8 mouse cellular contexts compared by ENCODE assay signal in the genomic region with DNA sequence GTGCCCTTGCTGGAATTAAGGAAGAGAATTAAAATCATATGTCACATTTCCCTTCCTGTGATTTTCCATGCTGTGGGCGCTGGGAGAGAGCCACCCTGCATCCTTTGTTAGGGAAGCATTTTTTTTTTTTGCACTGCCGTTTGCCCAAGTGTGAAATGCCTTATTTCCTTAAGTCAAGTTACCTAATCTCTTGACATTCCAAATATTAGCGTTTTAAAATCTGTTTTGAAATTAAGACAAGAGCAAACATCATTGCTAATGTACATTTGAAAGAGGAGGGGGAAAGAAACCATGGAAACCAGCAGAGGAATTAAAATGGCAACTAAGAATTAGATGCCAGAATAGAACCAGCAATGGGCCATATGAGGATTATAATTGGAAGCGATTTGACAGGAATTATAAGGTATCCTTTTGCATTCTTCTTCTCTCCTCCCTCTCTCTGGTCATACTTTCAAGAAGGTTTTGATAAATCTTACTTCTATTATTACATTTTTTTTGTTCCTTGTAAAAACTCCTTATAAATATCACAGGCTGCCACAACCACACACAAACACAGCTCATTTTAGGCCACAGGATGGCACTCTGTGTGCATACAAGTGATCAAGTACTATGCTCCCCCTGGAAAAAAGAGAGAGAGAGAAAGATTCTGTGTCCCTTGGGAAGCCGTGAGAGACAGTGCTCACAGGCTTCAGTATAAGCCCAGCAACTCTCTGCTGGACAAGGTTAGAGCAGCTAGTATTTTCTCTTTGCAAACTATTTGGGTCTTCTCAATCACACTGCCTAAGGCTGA.
DNase-seq lines count a peak whose midpoint lies in the region; ATAC-seq and TF ChIP-seq lines count a peak whose summit lies in the region.
"Had no signal": no experiment of that assay in that cellular context is flagged by ENCODE, and none has a peak within 500 bp of the region (broad histone marks: within the 10 kb centered on the region; RNA-seq: fewer than 3 reads in every experiment).

No protein-coding gene starts in this region.

- TF ChIP-seq CTCF in kidney, postnatal 0 days (IDR thresholded peaks at IDR 0.05; ENCODE audit: low read depth) = peak; percentile 69
- TF ChIP-seq CTCF in kidney, adult 2 months (conservative IDR thresholded peaks at IDR 0.05; ENCODE audit: insufficient read depth, insufficient read length, low read depth, low read length) = no peak
- TF ChIP-seq CTCF in layer of hippocampus, adult 2 months (conservative IDR thresholded peaks at IDR 0.05) = peak; percentile 82

- H3K4me1 ChIP-seq in kidney, postnatal 0 days (replicated peaks; ENCODE audit: insufficient read depth, low read length) = no peaks in the 10 kb centered on the region
- H3K4me1 ChIP-seq in kidney, adult 2 months (ENCODE audit: control insufficient read depth, insufficient read depth, low read length) = no peaks in the 10 kb centered on the region
- 0 out of 2 replicates have a peak, but pooled peaks cover 3% of the 10 kb centered on the region for H3K4me1 ChIP-seq in embryonic facial prominence, embryonic 14.5 days (ENCODE audit: control insufficient read depth, insufficient read depth, low read length)
- H3K4me1 ChIP-seq in neural tube, embryonic 13.5 days (replicated peaks) = peaks cover 10% of the 10 kb centered on the region; the same call in 1 of the 2 replicates
- H3K4me1 ChIP-seq: heart, embryonic 15.5 days had no signal

- H3K4me2 ChIP-seq in kidney, postnatal 0 days (ENCODE audit: low read length) = no peak overlapping the region
- no peak overlapping the region for H3K4me2 ChIP-seq in embryonic facial prominence, embryonic 14.5 days (ENCODE audit: low read depth, low read length)
- no peak overlapping the region for H3K4me2 ChIP-seq in neural tube, embryonic 13.5 days
- H3K4me2 ChIP-seq: heart, embryonic 15.5 days had no signal

- H3K9ac ChIP-seq in kidney, postnatal 0 days (ENCODE audit: low read depth, low read length) = no peak overlapping the region
- H3K9ac ChIP-seq in embryonic facial prominence, embryonic 14.5 days (ENCODE audit: low read depth, low read length) = no peak overlapping the region
- H3K9ac ChIP-seq in neural tube, embryonic 13.5 days = no peak overlapping the region
- H3K9ac ChIP-seq: heart, embryonic 15.5 days had no signal

- H3K36me3 ChIP-seq in kidney, postnatal 0 days (ENCODE audit: insufficient read depth, low read length) = no peaks in the 10 kb centered on the region
- H3K36me3 ChIP-seq in kidney, adult 2 months (ENCODE audit: control insufficient read depth, insufficient read depth, low read length) = no peaks in the 10 kb centered on the region
- H3K36me3 ChIP-seq in embryonic facial prominence, embryonic 14.5 days (ENCODE audit: control insufficient read depth, insufficient read depth, low read length) = no peaks in the 10 kb centered on the region
- no peaks in the 10 kb centered on the region for H3K36me3 ChIP-seq in neural tube, embryonic 13.5 days
- H3K36me3 ChIP-seq: heart, embryonic 15.5 days had no signal

- WGBS in kidney, postnatal 0 days = 55% methylated on average over 5 of the region's 5 CpGs
- 40% methylated on average over 5 of the region's 5 CpGs for WGBS in kidney, adult 2 months
- WGBS in embryonic facial prominence, embryonic 14.5 days = 32% methylated on average over 5 of the region's 5 CpGs
- 44% methylated on average over 5 of the region's 5 CpGs for WGBS in neural tube, embryonic 13.5 days

- no peak for ATAC-seq in kidney, postnatal 0 days (replicated peaks; ENCODE audit: low FRiP score, low read depth)
- peak; percentile 71; the same call in 1 of the 2 replicates for ATAC-seq in embryonic facial prominence, embryonic 14.5 days (ENCODE audit: low read depth)
- peak; percentile 61 for ATAC-seq in neural tube, embryonic 13.5 days (ENCODE audit: low read depth)
- no peak for ATAC-seq in megakaryocyte, adult 5-6 weeks (ENCODE audit: poor library complexity, severe bottlenecking)

- no peak for TF ChIP-seq POLR2A in kidney, adult 2 months (IDR thresholded peaks at IDR 0.05; ENCODE audit: low read depth, low read length)

- no peak overlapping the region for H3K27ac ChIP-seq in kidney, postnatal 0 days
- no peak overlapping the region for H3K27ac ChIP-seq in kidney, adult 2 months (ENCODE audit: insufficient read depth, low read depth, low read length)
- H3K27ac ChIP-seq in embryonic facial prominence, embryonic 14.5 days (replicated peaks; ENCODE audit: low read depth, low read length) = no peak overlapping the region
- H3K27ac ChIP-seq in layer of hippocampus, adult 2 months = peak overlapping the region; percentile 21
- no peak overlapping the region; the same call in 1 of the 2 replicates for H3K27ac ChIP-seq in neural tube, embryonic 13.5 days (replicated peaks)
- H3K27ac ChIP-seq: heart, embryonic 15.5 days had no signal

- H3K4me3 ChIP-seq in kidney, postnatal 0 days (replicated peaks; ENCODE audit: low read depth, low read length) = no peak overlapping the region
- no peak overlapping the region for H3K4me3 ChIP-seq in kidney, adult 2 months (ENCODE audit: insufficient read depth, low read depth, low read length)
- H3K4me3 ChIP-seq in embryonic facial prominence, embryonic 14.5 days (ENCODE audit: low read depth, low read length) = no peak overlapping the region
- no peak overlapping the region for H3K4me3 ChIP-seq in layer of hippocampus, adult 2 months
- no peak overlapping the region for H3K4me3 ChIP-seq in neural tube, embryonic 13.5 days
- H3K4me3 ChIP-seq: heart, embryonic 15.5 days had no signal

- DNase-seq in kidney, postnatal 0 days (ENCODE audit: low spot score) = peak; percentile 73
- DNase-seq in kidney, adult 2 months = no peak
- peak; percentile 75 for DNase-seq in embryonic facial prominence, embryonic 14.5 days (ENCODE audit: low spot score)
- peak in 1 of 2 experiments; percentile 48 for DNase-seq in layer of hippocampus, adult 2 months (ENCODE audit: low spot score in 2 of 2)
- DNase-seq in adipocyte (ENCODE audit: low spot score) = no peak

- no peaks in the 10 kb centered on the region for H3K9me3 ChIP-seq in kidney, postnatal 0 days (replicated peaks; ENCODE audit: low read length)
- H3K9me3 ChIP-seq in embryonic facial prominence, embryonic 14.5 days (ENCODE audit: control insufficient read depth, low read length) = no peaks in the 10 kb centered on the region
- no peaks in the 10 kb centered on the region for H3K9me3 ChIP-seq in neural tube, embryonic 13.5 days
- H3K9me3 ChIP-seq: heart, embryonic 15.5 days had no signal

- H3K27me3 ChIP-seq in kidney, postnatal 0 days (ENCODE audit: insufficient read depth, low read length) = no peaks in the 10 kb centered on the region
- H3K27me3 ChIP-seq in kidney, adult 2 months (replicated peaks; ENCODE audit: control insufficient read depth, insufficient read depth, low read length) = no peaks in the 10 kb centered on the region
- no peaks in the 10 kb centered on the region for H3K27me3 ChIP-seq in embryonic facial prominence, embryonic 14.5 days (replicated peaks; ENCODE audit: control insufficient read depth, insufficient read depth, low read length)
- no peaks in the 10 kb centered on the region for H3K27me3 ChIP-seq in neural tube, embryonic 13.5 days
- H3K27me3 ChIP-seq: heart, embryonic 15.5 days had no signal

Comparison
In these comparisons a context has a peak if more than half of its experiments do, and no peak if none do; other contexts are left out.
1. DNase-seq: peak in kidney, postnatal 0 days (single experiment) and embryonic facial prominence, embryonic 14.5 days (single experiment); none in kidney, adult 2 months (single experiment) and adipocyte (single experiment).
2. ATAC-seq: peak in embryonic facial prominence, embryonic 14.5 days (single experiment) and neural tube, embryonic 13.5 days (single experiment); none in kidney, postnatal 0 days (single experiment) and megakaryocyte, adult 5-6 weeks (single experiment).